Mouse (Mus musculus): ENCODE measurements around the gene Krit1.
A peak's percentile ranks its signal among the peaks of the same experiment; 100 is the strongest.
"Not testable (repeated sequence)": the region's sequence is repeated elsewhere in the genome, so short reads cannot be mapped to it uniquely, and the experiment has no call there.

The Krit1 gene

GRCm38 (mm10) chr5:3802433-3803291, at the start of gene Krit1, which contains the start of gene Ankib1:
Krit1 (plus strand) TSS chr5:3803184.
Ankib1 (minus strand) TSS chr5:3802925.
- DNase-seq, result peak; percentile 96 to 97

DNA sequence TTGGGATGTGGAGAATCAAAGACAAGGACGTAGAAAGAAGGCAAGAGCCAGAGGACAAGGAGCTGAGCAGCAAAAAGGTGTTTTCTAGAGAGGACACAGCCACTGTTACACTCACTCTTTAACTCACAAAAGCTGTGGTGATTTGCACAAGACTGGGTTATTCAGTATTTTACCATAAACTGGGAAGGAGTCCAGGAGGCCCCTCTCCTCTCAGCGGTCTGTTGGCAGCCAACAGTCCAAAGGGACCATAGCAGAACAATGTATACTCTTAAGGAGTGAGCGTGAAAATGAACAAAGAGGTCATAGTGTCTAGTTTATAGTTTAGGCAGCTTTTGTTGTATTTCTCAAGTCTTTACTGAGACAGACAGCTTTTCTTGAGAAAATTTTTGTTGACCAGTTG, 31.5 kb upstream of the Krit1 start:
- DNase-seq, result peak in 1 of 2 experiments; percentile 7

DNA sequence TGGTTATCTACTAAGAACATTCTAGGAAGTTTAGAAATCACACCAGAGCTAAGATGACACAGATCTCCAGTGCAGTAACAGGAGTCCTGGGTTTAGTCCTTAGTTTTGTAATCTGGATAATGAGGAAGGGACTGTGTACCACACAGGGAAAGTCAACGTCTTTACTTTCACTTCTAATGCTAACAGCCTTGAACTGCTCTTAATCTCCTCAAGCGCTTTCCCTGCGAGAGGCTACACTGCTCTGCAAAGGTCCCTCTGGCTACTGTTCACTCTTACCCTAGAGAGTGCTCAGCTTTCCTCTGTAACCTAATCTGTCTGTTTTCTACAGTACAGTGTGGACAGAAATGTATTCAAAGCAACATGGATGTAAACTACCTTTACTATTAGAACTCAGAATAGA, 31.0 kb upstream of the Krit1 start:
- no peak for DNase-seq

DNA sequence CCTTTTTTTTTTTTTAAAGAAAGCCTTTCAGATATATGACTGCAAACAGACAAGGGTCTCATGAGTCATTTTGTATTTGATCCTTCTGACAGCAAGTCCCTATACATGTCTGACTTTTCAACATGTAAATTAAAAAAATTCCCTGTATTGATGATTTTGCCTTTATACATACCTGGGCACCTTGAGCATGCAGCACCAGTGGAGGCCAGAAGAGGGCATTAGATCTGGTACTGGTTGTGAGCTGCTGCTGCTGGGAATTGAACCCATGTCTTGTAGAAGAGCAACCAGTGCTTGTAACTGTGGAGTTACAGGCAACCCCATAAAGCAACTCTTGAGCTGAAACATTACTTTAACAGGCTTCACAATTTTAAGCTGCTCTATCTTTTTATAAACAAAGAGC, 20.3 kb upstream of the Krit1 start:
- DNase-seq, result peak; percentile 9 to 13

GRCm38 (mm10) chr5:3783947-3784681, 18.9 kb upstream of the Krit1 start:
- DNase-seq, result peak in 1 of 2 experiments; percentile 3

- DNase-seq, result no peak
Measured at GRCm38 (mm10) chr5:3784751-3785496, 18.1 kb upstream of the Krit1 start.

DNA sequence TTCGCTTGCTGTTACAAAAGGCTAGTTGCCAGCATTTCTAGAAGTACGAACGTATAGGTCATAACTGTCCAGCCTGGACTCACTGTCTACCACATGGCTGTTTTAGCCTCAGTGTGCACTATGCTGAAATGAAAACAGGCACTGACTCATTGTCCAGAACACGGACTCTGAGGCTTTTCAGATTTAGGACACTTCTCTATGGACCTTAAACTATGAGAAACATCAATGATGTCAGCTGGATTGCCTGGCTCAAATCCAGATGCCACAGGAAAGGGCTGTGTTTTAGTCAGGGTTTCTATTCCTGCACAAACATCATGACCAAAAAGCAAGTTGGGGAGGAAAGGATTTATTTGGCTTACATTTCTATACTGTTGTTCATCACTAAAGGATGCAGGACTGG, 15.4 kb upstream of the Krit1 start:
- peak in 1 of 2 experiments; percentile 5 for DNase-seq

- no peak for DNase-seq
Measured at GRCm38 (mm10) chr5:3791048-3791447, 11.9 kb upstream of the Krit1 start.

DNA sequence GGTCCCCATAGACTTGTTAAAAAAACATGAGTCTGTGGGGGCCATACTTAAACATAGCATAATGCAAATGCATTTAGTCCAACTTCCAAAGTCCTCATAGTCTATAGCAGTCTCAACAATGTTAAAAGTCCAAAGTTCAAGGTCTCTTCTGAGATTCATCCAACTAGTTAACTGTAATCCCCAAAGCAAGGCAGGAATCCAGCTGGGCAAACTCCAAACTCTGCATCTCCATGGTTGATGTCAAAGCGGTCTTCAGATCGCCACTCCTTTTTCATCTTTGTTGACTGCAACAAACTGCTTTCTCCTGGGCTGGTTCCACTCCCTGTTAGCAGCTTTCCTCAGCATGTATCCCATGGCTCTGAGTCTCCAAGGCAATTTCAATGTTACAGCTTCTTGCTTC, 5.9 kb upstream of the Krit1 start:
- DNase-seq, result not testable (repeated sequence)

GRCm38 (mm10) chr5:3798656-3799055, 4.3 kb upstream of the Krit1 start:
- DNase-seq, result not testable (repeated sequence)

GRCm38 (mm10) chr5:3800041-3800440, 2.9 kb upstream of the Krit1 start:
- no peak for DNase-seq

GRCm38 (mm10) chr5:3800881-3801280, 2.1 kb upstream of the Krit1 start:
- DNase-seq, result no peak

DNA sequence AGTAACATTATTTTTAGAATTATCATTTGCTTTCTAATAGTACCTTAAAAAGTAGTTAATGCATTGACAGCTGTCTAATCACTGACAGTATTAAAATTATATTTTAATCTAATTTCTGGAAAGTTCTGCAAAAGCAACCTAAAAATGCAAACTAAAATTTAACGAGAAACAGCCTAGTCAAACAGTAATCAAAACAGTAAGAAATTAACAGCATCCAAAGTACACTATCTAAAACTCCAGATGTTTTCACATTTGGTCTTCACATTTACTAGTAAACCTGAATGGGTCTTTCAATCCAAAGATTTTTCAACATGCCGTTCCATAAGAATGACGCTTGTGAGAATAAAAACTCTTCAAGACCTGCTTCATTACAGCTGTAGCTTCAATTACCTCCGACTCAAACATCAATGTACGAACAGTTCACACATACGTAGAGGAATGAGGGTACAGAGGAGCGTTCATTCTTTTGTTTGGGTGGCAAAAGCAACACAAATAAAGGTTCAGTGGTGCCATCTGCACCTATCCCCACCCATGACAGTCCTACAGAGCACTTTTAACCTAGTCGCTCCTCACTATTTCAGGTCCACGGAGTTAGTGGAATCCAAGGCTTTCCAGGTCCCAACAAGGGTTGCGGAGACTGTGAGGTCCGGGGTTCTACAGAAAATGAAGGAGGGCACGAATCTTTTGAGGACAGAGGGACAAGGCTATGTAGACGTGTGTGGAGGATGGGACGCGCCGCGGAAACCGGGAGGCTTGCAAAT, 1.1 kb upstream of the Krit1 start:
- DNase-seq, result no peak

DNA sequence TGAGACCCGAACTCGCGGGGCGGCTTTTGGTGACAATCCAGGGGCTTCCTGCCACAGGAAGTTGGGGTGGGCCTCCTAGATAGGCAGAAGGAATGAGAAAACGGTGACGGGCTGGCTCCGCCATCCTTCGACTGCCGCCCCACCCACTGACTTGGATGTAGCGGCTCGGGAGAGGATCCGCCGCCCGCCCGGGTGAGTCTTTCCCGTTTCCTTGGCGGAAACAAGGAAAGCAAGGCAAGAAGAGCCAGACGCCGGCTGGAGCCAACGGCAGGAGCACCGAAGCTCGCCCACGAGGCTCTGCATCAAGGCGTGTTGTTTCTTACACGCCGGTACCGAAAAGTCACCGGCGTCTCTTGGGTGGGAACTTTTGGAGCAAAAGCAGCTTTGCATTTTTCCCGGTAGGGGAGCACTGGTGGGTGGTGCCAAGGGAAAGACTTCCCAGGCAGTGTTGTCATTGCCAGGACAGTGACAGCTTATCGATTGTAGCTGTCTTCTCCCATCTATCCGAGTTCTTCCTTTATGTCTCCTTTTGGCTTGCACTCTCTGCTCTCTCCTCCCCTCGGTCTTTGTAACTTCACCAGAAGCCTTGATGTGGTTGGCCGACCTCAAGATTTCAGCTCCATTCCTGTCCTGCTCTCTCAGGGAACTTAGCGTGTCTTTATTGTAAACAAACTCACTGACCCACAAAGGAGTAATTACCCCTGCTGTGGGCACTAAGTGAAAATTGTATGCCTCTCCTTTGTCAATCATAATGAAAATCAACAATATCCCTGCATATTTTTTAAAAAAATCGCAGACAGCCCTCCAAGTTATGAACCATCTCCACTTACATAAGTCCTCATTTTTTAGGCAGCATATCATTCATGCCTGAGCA, 545 bp downstream of the Krit1 start:
- DNase-seq, result no peak

DNA sequence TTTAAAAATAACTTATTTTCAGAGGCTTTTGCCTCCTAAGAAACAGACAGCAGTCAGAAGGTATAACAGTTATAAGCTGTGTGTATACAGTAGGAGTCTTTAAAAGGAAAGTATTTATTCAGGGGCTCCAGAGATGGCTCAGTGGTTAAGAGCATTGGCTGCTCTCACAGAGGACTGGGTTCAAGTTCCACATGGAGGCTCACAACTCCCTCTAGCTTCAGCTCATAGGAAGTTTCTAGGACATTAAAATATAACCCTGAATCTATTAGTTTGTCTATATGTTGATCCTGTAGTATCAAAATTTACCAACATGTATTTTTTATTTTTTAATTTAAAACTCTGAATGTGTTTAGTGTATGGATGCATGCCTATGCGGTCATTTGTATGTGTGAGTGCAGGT, 5.5 kb downstream of the Krit1 start:
- no peak for DNase-seq

DNA sequence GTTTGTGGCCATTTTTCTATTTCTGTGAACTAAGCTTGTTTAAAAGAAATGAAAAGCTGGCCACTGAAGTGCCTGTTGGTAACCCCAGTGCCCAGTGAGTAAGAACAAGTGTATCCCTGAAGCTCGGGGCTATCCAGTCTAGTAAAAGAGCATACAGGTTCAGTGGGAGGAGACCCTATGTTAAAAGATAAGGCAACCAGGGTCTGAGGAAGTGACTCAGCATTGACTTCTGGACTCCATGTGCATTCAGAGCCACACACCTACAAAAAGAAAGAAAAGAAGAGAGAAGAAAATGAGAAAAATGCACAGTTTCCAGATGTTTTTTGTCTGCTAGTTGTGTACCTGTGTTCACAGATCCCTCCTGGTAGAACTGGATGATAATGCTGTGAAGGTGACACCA, 31.1 kb downstream of the Krit1 start:
- DNase-seq, result no peak

GRCm38 (mm10) chr5:3845026-3845425, 42.0 kb downstream of the Krit1 start, which contains the start of gene Lrrd1:
Lrrd1 (plus strand) TSS chr5:3845173.
- peak; percentile 31 to 36 for DNase-seq

DNA sequence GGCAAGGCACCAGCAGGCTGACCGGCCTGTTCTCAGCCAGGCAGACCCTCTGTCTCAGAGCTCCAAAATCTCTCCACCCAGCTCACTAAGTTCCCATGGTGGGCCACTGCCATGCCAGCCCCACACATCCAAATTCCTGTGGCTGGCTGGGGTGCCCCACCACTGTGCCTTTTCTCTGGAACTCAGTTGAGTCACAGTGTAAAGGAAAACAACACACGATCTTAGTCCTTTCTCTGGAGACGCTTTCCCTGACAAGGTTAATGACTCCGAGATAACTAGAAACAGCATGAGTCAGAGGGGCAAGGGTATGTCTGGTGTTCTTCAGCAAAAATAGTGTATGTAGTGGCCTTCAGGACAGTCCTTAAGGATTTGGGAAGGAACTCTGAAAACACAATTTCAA, 67.2 kb downstream of the Krit1 start:
- DNase-seq, result no peak

GRCm38 (mm10) chr5:3872348-3872747, 69.4 kb downstream of the Krit1 start:
- no peak for DNase-seq

GRCm38 (mm10) chr5:3873485-3873884, 70.5 kb downstream of the Krit1 start:
- no peak for DNase-seq

GRCm38 (mm10) chr5:3886862-3887261, 83.9 kb downstream of the Krit1 start:
- not testable (repeated sequence) for DNase-seq
